Mouse (Mus musculus) heart, adult 2 months (tissue): ENCODE measurements around the gene Esf1. TPM values are rescaled to one million over a fixed set of nuclear protein-coding genes. Genes with fewer than 3 reads are reported as not detected.
"Not testable (repeated sequence)": the region's sequence is repeated elsewhere in the genome, so short reads cannot be mapped to it uniquely, and the experiment has no call there.

Experiments used
- DNase-seq, 2 experiments: peaks; one replicate each; pipeline ENCODE4 v3.0.0; 2021
- H3K27ac ChIP-seq: fragments of 200-600 bp; 2 replicates; pipeline ENCODE4 v1.8.1; 2022
- H3K27me3 ChIP-seq: fragments of 200-500 bp; 2 replicates; pipeline ENCODE4 v1.6.1; 2012; ENCODE audit warnings: mild to moderate bottlenecking, low read length, inconsistent platforms, mixed read lengths; ENCODE audit not compliant: control insufficient read depth, insufficient read depth
- H3K36me3 ChIP-seq: fragments of 200-500 bp; 2 replicates; pipeline ENCODE4 v1.6.1; 2012; ENCODE audit warnings: low read length, inconsistent platforms; ENCODE audit not compliant: control insufficient read depth, insufficient read depth
- H3K4me1 ChIP-seq: fragments of 200-500 bp; 2 replicates; pipeline ENCODE4 v1.6.1; 2011; ENCODE audit warnings: low read length; ENCODE audit not compliant: control insufficient read depth, insufficient read depth
- H3K4me3 ChIP-seq: fragments of 200-600 bp; 2 replicates; pipeline ENCODE4 v1.8.1; 2022
- H3K79me2 ChIP-seq: fragments of 200-500 bp; replicated peaks from 2 replicates; pipeline ENCODE4 v1.6.1; 2012; ENCODE audit warnings: mild to moderate bottlenecking, inconsistent platforms, low read length, moderate library complexity, mixed read lengths; ENCODE audit not compliant: control insufficient read depth, insufficient read depth
- H3K9ac ChIP-seq: fragments of 200-500 bp; 2 replicates; pipeline ENCODE4 v1.6.1; 2012; ENCODE audit warnings: low read depth, mild to moderate bottlenecking, control low read depth, inconsistent platforms, low read length, mixed read lengths
- CTCF ChIP-seq: fragments of 200-600 bp; IDR thresholded peaks from 2 replicates; pipeline ENCODE4 v1.8.1; 2022; ENCODE audit warnings: antibody characterized with exemption, mild to moderate bottlenecking, moderate library complexity
- EP300 ChIP-seq: fragments of 200-500 bp; IDR thresholded peaks from 2 replicates; pipeline ENCODE4 v1.6.1; 2011; ENCODE audit warnings: low read depth, low read length, control low read depth; ENCODE audit not compliant: insufficient read depth
- POLR2A ChIP-seq: fragments of 200-500 bp; IDR thresholded peaks from 2 replicates; pipeline ENCODE4 v1.6.1; 2011; ENCODE audit warnings: mild to moderate bottlenecking, low read depth, low read length, control low read depth; ENCODE audit not compliant: insufficient read depth
- WGBS: fragments of 180-500 bp; shearing (Covaris S2); methylation state at CpG from one replicate; pipeline ENCODE4 v1.1.7; 2018; 5-methylcytosine and 5-hydroxymethylcytosine counted together
- intact Hi-C: fragments of 180-260 bp; cut with DNase I; formaldehyde crosslinking; loops from one replicate; pipeline ENCODE4 v1.15.1; 2025
- polyA plus RNA-seq: library from polyadenylated mRNA; depleted of rRNA; stranded (reverse); fragments of >200 nt; gene quantifications from 2 replicates; pipeline ENCODE4 v1.2.3, GENCODE M21; 2012
- total RNA-seq, 2 experiments: library from RNA; stranded (reverse); gene quantifications; 2 replicates each; pipeline ENCODE4 v1.2.3; 2021

Gene Esf1
- total and polyA plus RNA-seq, 3 experiments, result 1.1 to 12.2 (median 12.2) TPM

GRCm38 (mm10) chr2:140159186-140159730, 11.1 kb downstream of the Esf1 start:
- TF ChIP-seq POLR2A, result no peak
- no peak for TF ChIP-seq EP300
- TF ChIP-seq CTCF, result peak; percentile 83
- DNase-seq, result no peak
- no peaks in the 10 kb centered on the region for H3K4me1 ChIP-seq
- no peaks in the 10 kb centered on the region for H3K27me3 ChIP-seq
- 67% methylated on average over 3 of the region's 3 CpGs for WGBS
- no peaks in the 10 kb centered on the region for H3K79me2 ChIP-seq
- no peak overlapping the region for H3K27ac ChIP-seq
- H3K36me3 ChIP-seq, result no peaks in the 10 kb centered on the region; the same call in 1 of the 2 replicates
- intact Hi-C loops, result loop anchor here (1.0 to 5.0 kb wide), 3 partner anchors 380 to 777 kb away; no protein-coding TSS in a partner anchor
- no peak overlapping the region for H3K4me3 ChIP-seq
- H3K9ac ChIP-seq, result no peak overlapping the region

- H3K4me3 ChIP-seq, H3K27me3 ChIP-seq, H3K36me3 ChIP-seq, H3K4me1 ChIP-seq, H3K9ac ChIP-seq, intact Hi-C loops, H3K27ac ChIP-seq, H3K79me2 ChIP-seq, DNase-seq: not testable (repeated sequence)
- WGBS, result 92% methylated on average over 4 of the region's 4 CpGs
Observed at GRCm38 (mm10) chr2:140151743-140152142, 18.6 kb downstream of the Esf1 start, which contains the start of gene Gm17374. Gm17374 (plus strand) TSS chr2:140152043.

- Histone ChIP-seq H3K36me3 (peaks cover 7% of the 10 kb centered on the region), H3K9ac (no peak overlapping the region), H3K27ac (no peak overlapping the region), H3K79me2 (no peaks in the 10 kb centered on the region), H3K27me3 (no peaks in the 10 kb centered on the region), H3K4me3 (no peak overlapping the region), H3K4me1 (no peaks in the 10 kb centered on the region)
- 94% methylated on average over 2 of the region's 2 CpGs for WGBS
- no peak for DNase-seq
- TF ChIP-seq POLR2A, result no peak
- TF ChIP-seq CTCF, result no peak
- no peak for TF ChIP-seq EP300
- intact Hi-C loops, result loop anchor here (10.0 kb wide), 1 partner anchor 281 kb away; no protein-coding TSS in a partner anchor
Observed at GRCm38 (mm10) chr2:140125516-140125915, 44.8 kb downstream of the Esf1 start.

- H3K9ac ChIP-seq, result no peak overlapping the region
- H3K79me2 ChIP-seq, result no peaks in the 10 kb centered on the region
- no peak for TF ChIP-seq POLR2A
- no peak for TF ChIP-seq CTCF
- H3K27me3 ChIP-seq, result no peaks in the 10 kb centered on the region
- DNase-seq, result no peak
- 75% methylated on average over 8 of the region's 8 CpGs for whole genome bisulfite sequencing
- intact Hi-C loops, result no loop called here
- H3K36me3 ChIP-seq, result no peaks in the 10 kb centered on the region
- H3K27ac ChIP-seq, result no peak overlapping the region
- no peak overlapping the region for H3K4me3 ChIP-seq
- no peaks in the 10 kb centered on the region for H3K4me1 ChIP-seq
Observed at GRCm38 (mm10) chr2:140113851-140114250, 56.5 kb downstream of the Esf1 start.

GRCm38 (mm10) chr2:140108945-140109344, 61.4 kb downstream of the Esf1 start:
- no peak overlapping the region for H3K4me3 ChIP-seq
- H3K36me3 ChIP-seq, result no peaks in the 10 kb centered on the region
- intact Hi-C loops, result no loop called here
- no peaks in the 10 kb centered on the region for H3K79me2 ChIP-seq
- no peak overlapping the region for H3K9ac ChIP-seq
- no peaks in the 10 kb centered on the region for H3K27me3 ChIP-seq
- TF ChIP-seq EP300, result no peak
- TF ChIP-seq CTCF, result no peak
- TF ChIP-seq POLR2A, result no peak
- no peaks in the 10 kb centered on the region for H3K4me1 ChIP-seq
- no peak overlapping the region for H3K27ac ChIP-seq
- 40% methylated on average over 1 of the region's 1 CpGs for WGBS
- no peak for DNase-seq

GRCm38 (mm10) chr2:140107641-140108040, 62.7 kb downstream of the Esf1 start:
- DNase-seq, result no peak
- Histone ChIP-seq H3K79me2 (no peaks in the 10 kb centered on the region), H3K4me3 (no peak overlapping the region), H3K27ac (no peak overlapping the region), H3K9ac (no peak overlapping the region), H3K27me3 (no peaks in the 10 kb centered on the region), H3K36me3 (no peaks in the 10 kb centered on the region), H3K4me1 (no peaks in the 10 kb centered on the region)
- intact Hi-C loops, result no loop called here
- 80% methylated on average over 4 of the region's 4 CpGs for WGBS
- TF ChIP-seq EP300 (no peak), POLR2A (no peak), CTCF (no peak)
